Mouse (Mus musculus): ENCODE measurements around the gene Pidd1. TPM values are rescaled to one million over a fixed set of nuclear protein-coding genes. Genes with fewer than 3 reads are reported as not detected.
"Not testable (repeated sequence)": the region's sequence is repeated elsewhere in the genome, so short reads cannot be mapped to it uniquely, and the experiment has no call there.

The Pidd1 gene
- polyA plus RNA-seq, 1 experiment from 2014 or later, result 10.9 TPM

GRCm38 (mm10) chr7:141455610-141456314 lies 11.9 kb upstream of the Pidd1 start:
- Histone ChIP-seq H3K4me1 (peaks cover 21% of the 10 kb centered on the region), H3K9me3 (replicated peaks) (no peaks in the 10 kb centered on the region), H3K4me3 (peak overlapping the region; percentile 68), H3K9ac (peak overlapping the region; percentile 80), H3K4me2 (peak overlapping the region; percentile 95), H3K27me3 (peaks cover 24% of the 10 kb centered on the region), H3K27ac (peak overlapping the region; percentile 52; the same call in 1 of the 2 replicates), H3K36me3 (ENCODE audit: poor library complexity, severe bottlenecking) (peaks cover 38% of the 10 kb centered on the region)
- WGBS, result 1% methylated on average over 23 of the region's 23 CpGs
- peak; percentile 14; the same call in 1 of the 2 replicates for ATAC-seq

- H3K9ac ChIP-seq, result peak within 1 kb of the TSS; percentile 80
- H3K27ac ChIP-seq, result peak within 1 kb of the TSS; percentile 52
- H3K9me3 ChIP-seq (replicated peaks), result no peaks in the 10 kb centered on the region
- under 1% methylated on average over 41 of the region's 45 CpGs for WGBS
- peaks cover 17% of the 10 kb centered on the region for H3K27me3 ChIP-seq
- H3K4me1 ChIP-seq, result peaks cover 21% of the 10 kb centered on the region
- peak; percentile 80 for ATAC-seq
- H3K4me2 ChIP-seq, result peak within 1 kb of the TSS; percentile 95
- H3K36me3 ChIP-seq (ENCODE audit: poor library complexity, severe bottlenecking), result peaks cover 42% of the 10 kb centered on the region
- peak within 1 kb of the TSS; percentile 68 for H3K4me3 ChIP-seq
Observed at GRCm38 (mm10) chr7:141454967-141455551, 11.2 kb upstream of the Pidd1 start, which contains the start of gene Pnpla2. Gene Pnpla2 (plus strand): TSS chr7:141455198.

DNA sequence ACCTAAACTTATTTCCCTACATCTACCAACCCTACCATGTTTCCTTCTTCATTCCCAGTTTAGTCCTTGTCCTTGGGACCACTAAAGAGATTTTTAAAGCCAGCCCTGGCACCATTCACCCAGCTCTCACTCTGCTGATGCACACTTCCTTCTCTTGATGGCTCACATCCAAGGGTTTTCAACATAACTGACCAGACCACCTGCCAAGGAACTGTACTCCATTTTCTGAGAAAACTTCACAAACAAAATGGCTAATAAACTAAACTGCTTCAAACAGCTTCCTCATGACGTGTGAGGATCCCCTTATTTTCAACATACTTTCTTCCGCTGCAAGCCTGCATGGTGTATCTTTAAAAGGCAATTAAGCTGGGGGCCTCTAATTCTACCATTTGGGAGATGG lies 9.8 kb upstream of the Pidd1 start:
- H3K27ac ChIP-seq, result no peak overlapping the region
- peaks cover 41% of the 10 kb centered on the region for H3K36me3 ChIP-seq (ENCODE audit: poor library complexity, severe bottlenecking)
- WGBS, result 72% methylated on average over 2 of the region's 2 CpGs
- H3K4me3 ChIP-seq, result no peak overlapping the region
- no peak overlapping the region for H3K4me2 ChIP-seq
- no peaks in the 10 kb centered on the region for H3K9me3 ChIP-seq (replicated peaks)
- H3K9ac ChIP-seq, result no peak overlapping the region
- 0 out of 2 replicates have a peak, but pooled peaks cover 6% of the 10 kb centered on the region for H3K27me3 ChIP-seq
- peaks cover 25% of the 10 kb centered on the region for H3K4me1 ChIP-seq
- ATAC-seq, result no peak

DNA sequence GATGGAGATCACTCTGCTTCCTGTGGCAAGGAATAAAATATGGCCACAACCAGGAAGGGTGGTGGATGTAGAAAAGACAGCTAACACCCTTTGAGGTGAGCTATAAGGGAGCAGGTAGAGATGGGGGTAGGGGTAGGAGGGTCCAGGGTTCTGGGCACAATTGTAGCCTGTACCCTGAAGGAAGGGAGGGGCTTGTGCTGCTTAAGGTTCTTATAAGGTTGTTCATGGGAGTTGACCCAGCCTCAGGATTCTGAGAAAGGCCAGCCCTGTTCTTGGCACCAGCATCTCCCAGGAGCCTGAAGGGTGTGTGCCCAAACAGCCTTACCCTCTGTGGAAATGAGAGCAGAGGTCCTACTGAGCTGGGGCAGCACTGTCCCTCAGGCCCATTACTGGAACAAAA lies 8.1 kb upstream of the Pidd1 start:
- Histone ChIP-seq H3K27me3 (0 out of 2 replicates have a peak, but pooled peaks cover 6% of the 10 kb centered on the region), H3K4me1 (peaks cover 32% of the 10 kb centered on the region), H3K4me3 (no peak overlapping the region), H3K36me3 (ENCODE audit: poor library complexity, severe bottlenecking) (peaks cover 40% of the 10 kb centered on the region), H3K27ac (no peak overlapping the region), H3K9ac (no peak overlapping the region), H3K9me3 (replicated peaks) (no peaks in the 10 kb centered on the region), H3K4me2 (no peak overlapping the region)
- ATAC-seq, result no peak

- Histone ChIP-seq H3K27ac (peak within 1 kb of the TSS; percentile 89), H3K4me2 (peak within 1 kb of the TSS; percentile 80), H3K36me3 (ENCODE audit: poor library complexity, severe bottlenecking) (peaks cover 39% of the 10 kb centered on the region), H3K27me3 (no peaks in the 10 kb centered on the region), H3K9ac (peak within 1 kb of the TSS; percentile 94), H3K4me1 (peaks cover 30% of the 10 kb centered on the region), H3K4me3 (peak within 1 kb of the TSS; percentile 92), H3K9me3 (replicated peaks) (no peaks in the 10 kb centered on the region)
- under 1% methylated on average over 63 of the region's 63 CpGs for WGBS
- peak; percentile 93 for ATAC-seq
Observed at GRCm38 (mm10) chr7:141447110-141447991, 3.5 kb upstream of the Pidd1 start, which contains the start of gene Rplp2. Gene Rplp2 (plus strand): TSS chr7:141447370.

DNA sequence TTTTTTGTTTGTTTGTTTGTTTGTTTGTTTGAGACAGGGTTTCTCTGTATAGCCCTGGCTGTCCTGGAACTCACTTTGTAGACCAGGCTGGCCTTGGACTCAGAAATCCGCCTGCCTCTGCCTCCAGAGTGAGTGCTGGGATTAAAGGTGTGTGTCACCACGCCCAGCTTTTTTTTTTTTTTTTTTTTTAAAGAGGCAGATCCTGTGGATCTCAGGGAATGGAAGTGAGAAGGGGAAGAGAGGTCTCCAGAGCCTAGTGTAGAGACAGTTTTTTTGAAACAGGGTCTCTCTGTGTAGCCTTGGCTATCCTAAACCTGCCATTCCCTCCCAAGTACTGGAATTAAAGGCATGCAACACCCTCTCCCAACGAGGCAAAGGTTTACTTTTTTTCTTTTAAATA lies 2.5 kb upstream of the Pidd1 start:
- H3K27me3 ChIP-seq; H3K9me3 ChIP-seq (replicated peaks); H3K4me3 ChIP-seq; H3K9ac ChIP-seq; H3K27ac ChIP-seq; ATAC-seq: not testable (repeated sequence)
- H3K36me3 ChIP-seq (ENCODE audit: poor library complexity, severe bottlenecking), result peaks cover 32% of the 10 kb centered on the region
- peak overlapping the region; percentile 80 for H3K4me2 ChIP-seq
- 83% methylated on average over 3 of the region's 3 CpGs for WGBS
- H3K4me1 ChIP-seq, result peaks cover 40% of the 10 kb centered on the region

GRCm38 (mm10) chr7:141443081-141443821 lies 574 bp downstream of the Pidd1 start:
- H3K27me3 ChIP-seq, result no peaks in the 10 kb centered on the region
- H3K36me3 ChIP-seq (ENCODE audit: poor library complexity, severe bottlenecking), result peaks cover 34% of the 10 kb centered on the region
- peak overlapping the region; percentile 45 for H3K4me3 ChIP-seq
- peaks cover 41% of the 10 kb centered on the region for H3K4me1 ChIP-seq
- H3K9me3 ChIP-seq (replicated peaks), result no peaks in the 10 kb centered on the region
- H3K4me2 ChIP-seq, result peak overlapping the region; percentile 79
- ATAC-seq, result no peak
- H3K27ac ChIP-seq, result peak overlapping the region; percentile 63
- 20% methylated on average over 12 of the region's 12 CpGs for WGBS
- peak overlapping the region; percentile 69 for H3K9ac ChIP-seq

DNA sequence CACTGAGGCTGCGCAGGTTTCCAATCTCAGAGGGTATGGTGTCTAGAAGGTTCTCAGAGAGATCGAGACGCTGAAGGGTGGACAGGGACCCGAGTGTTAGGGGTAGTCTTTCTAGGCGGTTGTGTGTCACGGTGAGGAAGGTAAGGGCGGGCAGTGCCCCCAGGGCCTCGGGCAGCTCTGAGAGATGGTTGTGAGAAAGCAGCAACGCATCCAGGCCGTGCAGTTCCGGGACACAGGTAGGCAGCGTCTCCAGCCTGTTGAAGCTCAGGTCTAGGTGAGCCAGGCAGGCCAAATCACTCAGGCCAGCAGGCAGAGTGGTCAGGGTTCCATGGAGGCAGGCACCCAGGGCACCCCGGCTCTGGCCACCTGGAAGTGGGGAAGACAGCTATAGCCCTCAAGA lies 1.6 kb downstream of the Pidd1 start:
- H3K36me3 ChIP-seq (ENCODE audit: poor library complexity, severe bottlenecking), result peaks cover 35% of the 10 kb centered on the region
- peak overlapping the region; percentile 69 for H3K9ac ChIP-seq
- H3K4me1 ChIP-seq, result peaks cover 44% of the 10 kb centered on the region
- ATAC-seq, result no peak
- H3K4me3 ChIP-seq, result peak overlapping the region; percentile 45
- 92% methylated on average over 13 of the region's 13 CpGs for WGBS
- H3K27me3 ChIP-seq, result no peaks in the 10 kb centered on the region
- peak overlapping the region; percentile 63; the same call in 1 of the 2 replicates for H3K27ac ChIP-seq
- no peaks in the 10 kb centered on the region for H3K9me3 ChIP-seq (replicated peaks)
- peak overlapping the region; percentile 79 for H3K4me2 ChIP-seq

GRCm38 (mm10) chr7:141441460-141441859 lies 2.4 kb downstream of the Pidd1 start:
- peak overlapping the region; percentile 79 for H3K4me2 ChIP-seq
- H3K4me1 ChIP-seq, result peaks cover 51% of the 10 kb centered on the region
- H3K27me3 ChIP-seq, result no peaks in the 10 kb centered on the region
- no peak overlapping the region for H3K27ac ChIP-seq
- peaks cover 35% of the 10 kb centered on the region for H3K36me3 ChIP-seq (ENCODE audit: poor library complexity, severe bottlenecking)
- ATAC-seq, result no peak
- H3K9ac ChIP-seq, result peak overlapping the region; percentile 69
- peak overlapping the region; percentile 6; the same call in 1 of the 2 replicates for H3K4me3 ChIP-seq
- H3K9me3 ChIP-seq (replicated peaks), result no peaks in the 10 kb centered on the region
- whole genome bisulfite sequencing, result 87% methylated on average over 9 of the region's 9 CpGs

GRCm38 (mm10) chr7:141440613-141441012 lies 3.2 kb downstream of the Pidd1 start:
- Histone ChIP-seq H3K27ac (no peak overlapping the region), H3K9me3 (replicated peaks) (no peaks in the 10 kb centered on the region), H3K27me3 (no peaks in the 10 kb centered on the region), H3K36me3 (ENCODE audit: poor library complexity, severe bottlenecking) (peaks cover 35% of the 10 kb centered on the region), H3K4me2 (no peak overlapping the region), H3K4me1 (peaks cover 60% of the 10 kb centered on the region), H3K9ac (peak overlapping the region; percentile 48; the same call in 1 of the 2 replicates), H3K4me3 (no peak overlapping the region)
- no peak for ATAC-seq
- WGBS, result 20% methylated on average over 6 of the region's 6 CpGs

DNA sequence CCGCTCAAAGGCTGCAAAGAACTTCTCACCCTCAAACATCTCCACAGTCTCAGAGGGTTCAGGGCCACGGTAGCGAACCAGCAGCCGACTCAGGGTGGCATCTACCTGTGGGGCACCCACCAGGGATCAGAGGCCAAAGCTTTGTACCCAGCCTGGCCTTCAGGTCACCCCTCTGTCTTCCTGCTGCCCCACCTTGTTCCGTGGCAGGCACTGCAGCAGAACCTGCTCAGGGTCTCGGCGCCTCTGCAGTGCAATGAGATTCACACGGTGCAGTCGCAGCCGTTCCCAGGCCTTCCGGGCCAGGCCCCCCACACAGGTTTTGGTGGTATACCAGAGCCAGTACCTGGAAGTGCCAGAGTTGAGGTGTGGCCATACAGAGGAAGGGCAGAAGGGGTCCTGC lies 4.0 kb downstream of the Pidd1 start:
- Histone ChIP-seq H3K9ac (no peak overlapping the region), H3K4me2 (no peak overlapping the region), H3K4me1 (peaks cover 67% of the 10 kb centered on the region), H3K4me3 (no peak overlapping the region), H3K27me3 (no peaks in the 10 kb centered on the region), H3K36me3 (ENCODE audit: poor library complexity, severe bottlenecking) (peaks cover 35% of the 10 kb centered on the region), H3K27ac (no peak overlapping the region), H3K9me3 (replicated peaks) (no peaks in the 10 kb centered on the region)
- WGBS, result 97% methylated on average over 11 of the region's 11 CpGs
- no peak for ATAC-seq

Data from forebrain, embryonic 13.5 days (tissue).